Mouse (Mus musculus) small intestine, adult 2 months (tissue): Measurements from ENCODE around the gene Klhdc8b. TPM values are rescaled to one million over a fixed set of nuclear protein-coding genes. Genes with fewer than 3 reads are reported as not detected.

Experiments used
- H3K27ac ChIP-seq: fragments of 200-500 bp; 2 replicates; pipeline ENCODE4 v1.5.1; 2012; ENCODE audit warnings: low read depth, low read length, control low read depth, inconsistent platforms; ENCODE audit not compliant: insufficient read depth
- H3K27me3 ChIP-seq: fragments of 200-500 bp; 2 replicates; pipeline ENCODE4 v1.6.1; 2012; ENCODE audit warnings: mild to moderate bottlenecking, moderate library complexity, low read length, inconsistent platforms; ENCODE audit not compliant: control insufficient read depth, insufficient read depth
- H3K36me3 ChIP-seq: fragments of 200-500 bp; 2 replicates; pipeline ENCODE4 v1.6.1; 2012; ENCODE audit warnings: mild to moderate bottlenecking, low read length, control low read depth, inconsistent platforms; ENCODE audit not compliant: control insufficient read depth, insufficient read depth
- H3K4me1 ChIP-seq: fragments of 200-500 bp; 2 replicates; pipeline ENCODE4 v1.6.1; 2012; ENCODE audit warnings: low read length, inconsistent platforms, mixed read lengths; ENCODE audit not compliant: control insufficient read depth, insufficient read depth, insufficient read length
- H3K4me3 ChIP-seq: fragments of 200-500 bp; 2 replicates; pipeline ENCODE4 v1.5.1; 2012; ENCODE audit warnings: low read depth, mild to moderate bottlenecking, control low read depth, inconsistent platforms, low read length, moderate library complexity
- CTCF ChIP-seq: fragments of 200-500 bp; IDR thresholded peaks from 2 replicates; pipeline ENCODE4 v1.5.1; 2012; ENCODE audit warnings: low read depth, mild to moderate bottlenecking, control low read depth, inconsistent platforms, low read length, moderate library complexity, mixed read lengths; ENCODE audit not compliant: insufficient replicate concordance, insufficient read length; ENCODE audit errors: extremely low read depth
- POLR2A ChIP-seq: fragments of 200-500 bp; IDR thresholded peaks from 2 replicates; pipeline ENCODE4 v1.6.1; 2012; ENCODE audit warnings: low read depth, mild to moderate bottlenecking, control low read depth, inconsistent platforms, low read length, moderate library complexity
- WGBS: fragments of 180-500 bp; shearing (Covaris S2); methylation state at CpG from one replicate; pipeline ENCODE4 v1.1.7; 2018; 5-methylcytosine and 5-hydroxymethylcytosine counted together
- polyA plus RNA-seq: library from polyadenylated mRNA; depleted of rRNA; stranded (reverse); fragments of >200 nt; gene quantifications from 2 replicates; pipeline ENCODE4 v1.2.3, GENCODE M21; 2012; rRNA removed

Gene Klhdc8b
- polyA plus RNA-seq, 1 experiment: 19.7 TPM

DNA sequence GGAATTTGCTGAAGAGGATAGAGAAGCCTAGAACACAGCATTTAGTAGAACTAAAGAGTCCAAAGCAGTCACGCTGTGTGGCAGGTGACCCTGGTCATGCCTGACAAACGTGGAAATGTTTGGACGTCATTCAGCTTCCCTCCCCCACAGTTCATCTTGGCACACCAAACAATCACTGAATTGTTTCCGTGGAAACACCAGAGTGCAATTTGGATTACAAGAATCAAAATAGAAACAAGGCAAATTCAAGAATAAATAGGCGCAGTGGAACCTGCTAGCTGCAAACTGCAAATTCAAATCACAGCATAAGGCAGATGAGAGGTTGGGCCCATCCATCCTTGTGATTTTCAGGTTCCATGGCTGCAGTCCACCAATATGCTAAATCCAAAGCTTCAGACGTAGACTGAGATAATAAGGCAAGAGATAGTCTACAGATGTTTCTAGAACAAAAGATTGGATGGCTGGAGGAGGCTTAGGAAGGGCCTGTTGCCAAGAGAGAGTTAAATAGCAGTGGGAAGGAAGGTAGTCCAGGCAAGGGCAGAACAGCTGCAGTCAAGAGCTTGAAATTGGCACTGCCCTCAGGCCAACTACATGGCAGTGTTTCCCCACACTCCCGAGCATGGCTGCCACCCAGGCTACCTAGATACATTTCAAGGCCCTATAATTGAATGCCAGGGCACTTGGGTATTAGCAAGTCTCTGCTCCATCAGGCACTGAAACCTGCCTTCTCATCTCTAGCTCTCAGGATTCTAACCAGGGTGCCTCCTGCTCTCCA lies 60.0 kb downstream of the Klhdc8b start:
- H3K4me1 ChIP-seq: peaks cover 2% of the 10 kb centered on the region; the same call in 1 of the 2 replicates
- 58% methylated on average over 7 of the region's 7 CpGs for WGBS
- H3K36me3 ChIP-seq: no peaks in the 10 kb centered on the region
- H3K27me3 ChIP-seq: no peaks in the 10 kb centered on the region
- no peak overlapping the region for H3K4me3 ChIP-seq
- TF ChIP-seq CTCF: no peak
- no peak for TF ChIP-seq POLR2A
- peak overlapping the region; percentile 9 for H3K27ac ChIP-seq

DNA sequence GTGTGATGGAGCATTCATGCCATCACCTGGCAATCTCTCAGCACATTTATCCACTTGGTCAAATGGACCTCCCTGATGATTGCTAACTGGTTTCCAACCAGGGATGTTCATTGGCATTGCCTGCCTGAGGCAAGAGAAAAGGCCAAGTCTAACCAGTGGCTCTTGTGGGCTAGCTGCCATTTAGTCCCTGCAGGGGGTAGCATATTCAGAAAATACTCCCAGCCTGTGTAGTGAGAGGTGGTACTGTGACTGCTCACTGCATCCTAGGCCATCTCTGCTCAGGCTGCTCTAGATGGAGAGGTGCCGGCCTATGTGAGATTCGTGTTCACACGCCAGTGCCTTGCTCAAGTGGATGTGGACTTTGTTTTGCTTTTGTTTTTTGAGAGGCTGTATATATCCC lies 63.1 kb downstream of the Klhdc8b start:
- Histone ChIP-seq H3K4me1 (no peaks in the 10 kb centered on the region; the same call in 1 of the 2 replicates), H3K4me3 (no peak overlapping the region), H3K27ac (no peak overlapping the region), H3K36me3 (peaks cover 2% of the 10 kb centered on the region), H3K27me3 (no peaks in the 10 kb centered on the region)
- TF ChIP-seq POLR2A (no peak), CTCF (no peak)
- 90% methylated on average over 3 of the region's 3 CpGs for WGBS

Other genes starting within 250 kb of the Klhdc8b start
- gene Dag1, start 197.6 kb downstream of the Klhdc8b start, polyA plus RNA-seq: 31.2 and 52.1 TPM in 2 replicates
- 2.9 and 3.9 TPM in 2 replicates for gene Nicn1, start 171.2 kb downstream of the Klhdc8b start, polyA plus RNA-seq
- gene Amt, start 164.7 kb downstream of the Klhdc8b start, polyA plus RNA-seq: 1.4 and 1.9 TPM in 2 replicates
- gene Rhoa, start 155.5 kb downstream of the Klhdc8b start, polyA plus RNA-seq: 30.5 and 70.2 TPM in 2 replicates
- 19.0 and 36.7 TPM in 2 replicates for gene Tcta, start 155.4 kb downstream of the Klhdc8b start, polyA plus RNA-seq
- gene Gpx1, start 122.7 kb downstream of the Klhdc8b start, polyA plus RNA-seq: 1,021 and 1,249 TPM in 2 replicates
- gene Usp4, start 113.7 kb downstream of the Klhdc8b start, polyA plus RNA-seq: 26.6 and 66.3 TPM in 2 replicates
- 0.23 TPM in 1 of 2 replicates, not detected in the other for gene 1700102P08Rik, start 68.8 kb downstream of the Klhdc8b start, polyA plus RNA-seq
- not detected in 2 replicates for gene Ccdc36, start 33.1 kb downstream of the Klhdc8b start, polyA plus RNA-seq
- not detected in 2 replicates for gene BC048562, start 25.1 kb downstream of the Klhdc8b start, polyA plus RNA-seq
- gene Ccdc71, start 1.1 kb downstream of the Klhdc8b start, polyA plus RNA-seq: 11.8 and 20.1 TPM in 2 replicates
- gene Lamb2, start 18.2 kb upstream of the Klhdc8b start, polyA plus RNA-seq: 22.3 and 23.3 TPM in 2 replicates
- 48.5 and 84.5 TPM in 2 replicates for gene Usp19, start 29.0 kb upstream of the Klhdc8b start, polyA plus RNA-seq
- 110 and 340 TPM in 2 replicates for gene Qars, start 46.1 kb upstream of the Klhdc8b start, polyA plus RNA-seq
- gene Qrich1, start 55.2 kb upstream of the Klhdc8b start, polyA plus RNA-seq: 38.4 and 76.2 TPM in 2 replicates
- 23.2 and 52.9 TPM in 2 replicates for gene Impdh2, start 98.7 kb upstream of the Klhdc8b start, polyA plus RNA-seq
- 19.8 and 26.2 TPM in 2 replicates for gene Ndufaf3, start 105.9 kb upstream of the Klhdc8b start, polyA plus RNA-seq
- 86.7 and 118 TPM in 2 replicates for gene Dalrd3, start 108.3 kb upstream of the Klhdc8b start, polyA plus RNA-seq
- gene Wdr6, start 117.2 kb upstream of the Klhdc8b start, polyA plus RNA-seq: 10.7 and 15.9 TPM in 2 replicates
- gene P4htm, start 136.1 kb upstream of the Klhdc8b start, polyA plus RNA-seq: 3.8 and 4.8 TPM in 2 replicates
- 13.1 and 22.4 TPM in 2 replicates for gene Arih2, start 187.8 kb upstream of the Klhdc8b start, polyA plus RNA-seq
- gene Slc25a20, start 200.5 kb upstream of the Klhdc8b start, polyA plus RNA-seq: 19.7 and 26.0 TPM in 2 replicates
- gene Prkar2a, start 227.7 kb upstream of the Klhdc8b start, polyA plus RNA-seq: 17.6 and 31.5 TPM in 2 replicates